ENCODE assay signal across 8 mouse cellular contexts in genomic region chr7:139233714-139234113, GRCm38 (mm10). TPM values are rescaled to one million over a fixed set of nuclear protein-coding genes. Genes with fewer than 3 reads are reported as not detected.
A peak's percentile ranks its signal among the peaks of the same experiment; 100 is the strongest.
DNase-seq lines count a peak whose midpoint lies in the region; ATAC-seq and TF ChIP-seq lines count a peak whose summit lies in the region.

No protein-coding gene starts in this region.

- intact Hi-C loops in gastrocnemius, postnatal 14 days (cut with DNase I; ENCODE audit: low total_unique reads): loop anchor here (2.0 to 10.0 kb wide), 3 partner anchors 65 to 239 kb away; partner anchors contain the start of gene Inpp5a
- intact Hi-C loops in left cerebral cortex, postnatal 10 days (cut with DNase I): loop anchor here (2.0 to 5.0 kb wide), 2 partner anchors 44 to 65 kb away; no protein-coding TSS in a partner anchor

- no peak overlapping the region for H3K4me3 ChIP-seq in cortical plate, adult 2 months (ENCODE audit: insufficient read depth, low read length)

- TF ChIP-seq CTCF in cortical plate, adult 2 months (IDR thresholded peaks at IDR 0.05; ENCODE audit: extremely low read depth, insufficient read depth, low read length): peak; percentile 98

- no peak for TF ChIP-seq POLR2A in cortical plate, adult 2 months (IDR thresholded peaks at IDR 0.05; ENCODE audit: extremely low read depth, insufficient read depth, low read length)

- peak; percentile 62 for DNase-seq in WW6 (ENCODE audit: low read depth, low spot score)
- peak; percentile 86 for DNase-seq in gastrocnemius, postnatal 14 days
- peak; percentile 72 to 89 for DNase-seq in left cerebral cortex, postnatal 10 days (ENCODE audit: extremely low spot score in 1 of 2, low spot score in 2 of 2)
- DNase-seq in right cerebral cortex, postnatal 14 days: peak; percentile 87
- DNase-seq in urinary bladder, postnatal 36 days (ENCODE audit: low spot score in 2 of 2): peak; percentile 82 to 89

- H3K27ac ChIP-seq in cortical plate, adult 2 months (ENCODE audit: insufficient read depth, low read length): no peak overlapping the region

- peak; percentile 99 for ATAC-seq in inflammation-experienced regulatory T-cells, adult 6 months
- peak; percentile 93 for ATAC-seq in megakaryocyte progenitor cell, adult 5-6 weeks (replicated peaks; ENCODE audit: poor library complexity)

- H3K4me1 ChIP-seq in cortical plate, adult 2 months (ENCODE audit: control insufficient read depth, insufficient read depth, low read length): no peaks in the 10 kb centered on the region

RNA-seq across cellular contexts. Expression of gene Pwwp2b, which starts 14.6 kb away (rescaled TPM):
- 10.5 and 10.9 TPM in 2 replicates for polyA plus RNA-seq in cortical plate, adult 2 months (2012; rRNA removed)
- 1 to 10 TPM; 1.5 to 3.0 TPM for total RNA-seq in gastrocnemius, postnatal 14 days (2021)
- 1 to 10 TPM; 1.9 to 3.4 (median 2.1) TPM for polyA plus RNA-seq in inflammation-experienced regulatory T-cells, adult 6 months (2017; shearing (Covaris generic))
- 10 to 100 TPM in 1 of 2 experiments, 1 to 10 TPM in 1; 8.5 to 11.0 TPM for total RNA-seq in left cerebral cortex, postnatal 10 days (2021)
- 3.7 and 4.6 TPM in 2 replicates for total RNA-seq in megakaryocyte progenitor cell, adult 5-6 weeks (2015)
- 2.5 and 4.7 TPM in 2 replicates for total RNA-seq in megakaryocyte progenitor cell, adult 5-6 weeks (2017)

RNA-seq across cellular contexts. Expression of gene Stk32c, which starts 20.6 kb away (rescaled TPM):
- polyA plus RNA-seq in cortical plate, adult 2 months (2012; rRNA removed): 140 and 154 TPM in 2 replicates
- 1 to 10 TPM; 1.2 to 1.4 TPM for total RNA-seq in gastrocnemius, postnatal 14 days (2021)
- 1 to 10 TPM in 1 of 3 experiments, under 1 TPM in 1, not detected in 1; 0.91 to 3.4 TPM for polyA plus RNA-seq in inflammation-experienced regulatory T-cells, adult 6 months (2017; shearing (Covaris generic))
- total RNA-seq in left cerebral cortex, postnatal 10 days (2021): 100 to 1,000 TPM in 1 of 2 experiments, 10 to 100 TPM in 1; 95.7 to 101 TPM
- total RNA-seq in megakaryocyte progenitor cell, adult 5-6 weeks (2015): not detected in 2 replicates
- total RNA-seq in megakaryocyte progenitor cell, adult 5-6 weeks (2017): not detected in 2 replicates

RNA-seq across cellular contexts. Expression of gene Lrrc27, which starts 20.9 kb away (rescaled TPM):
- 11.0 and 12.9 TPM in 2 replicates for polyA plus RNA-seq in cortical plate, adult 2 months (2012; rRNA removed)
- 1 to 10 TPM; 2.4 to 2.7 TPM for total RNA-seq in gastrocnemius, postnatal 14 days (2021)
- polyA plus RNA-seq in inflammation-experienced regulatory T-cells, adult 6 months (2017; shearing (Covaris generic)): 1 to 10 TPM in 2 of 3 experiments, under 1 TPM in 1; 0.77 to 4.3 (median 3.2) TPM
- 1 to 10 TPM; 4.6 to 5.0 TPM for total RNA-seq in left cerebral cortex, postnatal 10 days (2021)
- 1.2 and 2.0 TPM in 2 replicates for total RNA-seq in megakaryocyte progenitor cell, adult 5-6 weeks (2015)
- 1.4 and 2.1 TPM in 2 replicates for total RNA-seq in megakaryocyte progenitor cell, adult 5-6 weeks (2017)

Comparison
In these comparisons a context has a peak if more than half of its experiments do, and no peak if none do; other contexts are left out.
1. RNA of gene Stk32c, which starts 20.6 kb away (total RNA-seq): 95.7 to 101 TPM in left cerebral cortex, postnatal 10 days; 1.2 to 1.4 TPM in gastrocnemius, postnatal 14 days and not detected in megakaryocyte progenitor cell, adult 5-6 weeks; every median in the first group is over 10 times any median in the second.
2. Peak in every context shown above with its lines, with median percentiles within 50 percentile points of each other: DNase-seq.